Mouse (Mus musculus) heart, adult 8-10 months (tissue): ENCODE data around the gene Calcr. TPM values are rescaled to one million over a fixed set of nuclear protein-coding genes. Genes with fewer than 3 reads are reported as not detected.
"Not testable (repeated sequence)": the region's sequence is repeated elsewhere in the genome, so short reads cannot be mapped to it uniquely, and the experiment has no call there.

Experiments used
- DNase-seq: peaks from one replicate; pipeline ENCODE4 v3.0.0; 2022; ENCODE audit warnings: low spot score
- microRNA-seq: library from miRNA; unstranded; fragments of <30 nt; microRNA quantifications from one replicate; pipeline ENCODE4 v1.2.0, GENCODE M21; 2022
- total RNA-seq, 4 experiments: library from RNA; stranded (reverse); gene quantifications; 2 replicates each; pipeline ENCODE4 v1.2.4; 2022

The Calcr gene
- total RNA-seq: not detected

DNA sequence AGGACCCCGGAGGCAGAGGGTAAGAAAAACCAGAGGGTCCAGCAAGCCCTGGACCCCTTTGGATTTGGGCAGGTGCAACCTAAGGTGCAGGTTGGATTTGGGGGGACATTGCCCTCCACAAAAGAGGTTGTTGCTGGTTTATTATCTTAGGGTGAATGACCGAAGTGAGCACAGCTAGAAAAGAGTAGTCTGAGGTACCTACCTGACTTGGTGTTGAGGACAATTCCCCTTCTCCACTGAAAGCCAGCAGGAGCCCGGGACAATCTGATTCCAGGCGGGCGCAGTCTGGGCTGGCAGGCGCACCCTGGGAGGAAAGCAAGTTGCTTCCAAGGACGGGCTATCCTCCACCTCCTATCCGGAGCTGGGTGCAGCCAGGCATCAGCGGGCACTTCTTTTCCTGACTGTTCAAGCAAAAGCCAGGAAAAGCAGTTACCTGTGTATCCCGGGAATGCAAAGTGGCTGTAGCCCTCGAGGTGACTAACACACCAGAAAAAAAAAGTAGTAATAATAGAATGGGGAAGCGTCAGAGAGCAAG lies at the start of gene Calcr:
Gene Calcr, minus strand, starts transcription at position 485 of the 535 bp plus-strand sequence.
- no peak for DNase-seq

DNA sequence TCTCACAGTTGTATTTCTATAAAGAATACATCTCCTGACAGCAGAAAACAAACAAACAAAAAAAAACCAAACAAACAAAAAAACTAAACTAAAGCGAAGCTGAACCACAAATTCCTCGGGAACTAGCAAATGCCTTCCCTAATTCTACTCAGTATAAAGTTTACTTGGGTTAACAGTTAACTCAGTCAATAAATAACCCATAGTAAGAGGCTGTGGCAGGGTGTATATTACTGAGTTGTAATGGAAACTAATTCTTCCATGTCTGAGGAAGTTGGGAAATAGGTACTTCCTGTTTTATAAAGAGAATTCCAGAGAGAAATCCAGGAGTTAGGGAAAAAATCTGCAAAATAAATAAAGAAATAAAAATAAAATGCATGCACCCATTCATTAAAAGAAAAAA lies 3.0 kb upstream of the Calcr start:
- DNase-seq: no peak

DNA sequence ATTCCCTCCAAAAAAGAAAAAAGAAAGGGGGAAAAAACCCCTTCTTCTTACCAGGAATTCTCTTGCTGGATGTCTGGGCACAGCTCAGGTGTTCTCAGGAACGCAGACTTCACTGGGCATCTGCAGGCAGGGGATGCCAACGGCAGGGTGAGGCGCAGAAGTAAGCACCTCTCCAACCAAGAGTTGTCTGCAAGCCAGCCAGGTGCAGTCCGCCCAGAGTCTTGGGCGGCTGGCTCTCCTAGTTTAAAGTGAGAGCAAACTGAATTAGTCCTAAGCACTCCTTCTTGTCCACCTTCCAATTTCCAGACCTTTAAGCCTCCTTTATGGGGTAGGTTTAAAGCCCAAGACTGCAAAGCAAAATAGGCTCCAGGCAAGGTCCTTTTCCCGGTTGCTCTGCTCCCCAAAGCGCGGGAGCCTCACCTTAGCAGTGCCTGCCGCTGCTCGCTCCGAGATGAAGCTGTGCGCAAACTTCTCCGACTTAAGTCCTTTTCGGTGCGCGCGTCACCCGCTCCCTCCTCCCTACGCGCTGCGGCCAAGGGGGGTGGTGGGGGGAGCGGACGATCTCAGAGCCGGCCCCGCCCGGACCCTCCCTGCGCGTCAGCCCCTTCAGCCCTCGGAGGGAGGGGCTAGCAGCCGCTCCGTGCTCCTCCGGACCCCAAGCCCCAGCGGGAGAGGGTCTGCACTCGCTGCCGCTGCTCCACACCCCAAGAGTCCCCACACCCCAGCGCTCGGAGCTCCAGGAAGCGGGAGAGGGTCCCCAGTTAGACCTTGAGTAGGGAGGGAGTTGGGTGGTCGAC lies 1.1 kb downstream of the Calcr start:
- DNase-seq: no peak

DNA sequence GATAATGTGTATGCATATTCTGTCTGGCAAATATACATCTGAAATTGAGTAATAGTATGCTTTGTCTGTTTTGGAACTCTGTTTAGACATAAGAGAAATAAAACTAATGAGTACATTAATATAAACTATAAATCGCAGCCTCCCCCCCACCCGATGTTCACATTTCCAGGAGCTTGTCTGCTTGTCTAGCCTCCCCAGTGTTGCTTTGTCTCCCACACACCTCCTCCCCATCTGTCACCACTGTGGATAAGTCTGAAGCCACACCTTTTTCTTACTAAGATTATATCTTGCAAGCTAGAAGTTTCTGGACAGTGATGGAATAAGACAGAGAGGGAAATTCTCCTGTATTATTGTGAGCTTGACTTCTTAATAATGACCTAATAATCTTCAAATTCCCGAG lies 12.9 kb downstream of the Calcr start:
- DNase-seq: no peak

DNA sequence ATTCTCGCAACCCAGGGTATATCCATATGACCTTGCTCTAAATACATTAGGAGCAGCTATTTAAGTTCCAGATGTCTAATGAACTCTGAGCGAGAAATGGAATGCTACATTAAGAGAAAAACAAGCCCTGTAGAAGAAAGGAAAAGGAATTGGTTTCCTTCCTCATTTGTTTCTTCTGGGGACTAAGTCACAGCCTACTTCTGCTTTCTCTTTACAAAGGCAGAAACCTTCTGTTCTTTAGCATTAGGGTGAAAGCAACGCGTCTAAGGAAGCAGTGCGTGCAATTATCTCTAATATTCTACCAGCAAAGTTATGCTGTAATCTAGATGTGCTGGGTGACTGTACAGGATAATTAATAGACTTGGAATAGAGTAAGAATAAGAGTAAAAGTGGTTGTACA lies 14.9 kb downstream of the Calcr start:
- DNase-seq: no peak

DNA sequence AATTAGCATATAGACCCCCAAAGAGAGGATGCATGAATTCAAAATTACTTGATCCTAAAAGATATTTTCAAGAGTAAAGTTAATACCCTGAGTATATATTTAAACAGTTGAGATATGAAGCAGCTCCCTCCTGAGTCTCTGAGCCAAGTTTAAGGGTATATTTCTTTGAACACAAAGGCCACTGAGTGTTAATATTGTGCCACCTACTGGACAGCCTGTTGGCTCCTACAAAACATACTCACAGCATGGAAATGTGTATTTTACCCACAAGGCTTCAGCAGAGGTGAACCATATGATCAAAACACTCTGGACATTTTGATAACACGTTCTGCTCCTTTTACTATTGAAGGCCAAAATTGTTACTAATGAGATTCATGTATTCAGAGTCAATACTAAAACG lies 19.0 kb downstream of the Calcr start:
- no peak for DNase-seq

DNA sequence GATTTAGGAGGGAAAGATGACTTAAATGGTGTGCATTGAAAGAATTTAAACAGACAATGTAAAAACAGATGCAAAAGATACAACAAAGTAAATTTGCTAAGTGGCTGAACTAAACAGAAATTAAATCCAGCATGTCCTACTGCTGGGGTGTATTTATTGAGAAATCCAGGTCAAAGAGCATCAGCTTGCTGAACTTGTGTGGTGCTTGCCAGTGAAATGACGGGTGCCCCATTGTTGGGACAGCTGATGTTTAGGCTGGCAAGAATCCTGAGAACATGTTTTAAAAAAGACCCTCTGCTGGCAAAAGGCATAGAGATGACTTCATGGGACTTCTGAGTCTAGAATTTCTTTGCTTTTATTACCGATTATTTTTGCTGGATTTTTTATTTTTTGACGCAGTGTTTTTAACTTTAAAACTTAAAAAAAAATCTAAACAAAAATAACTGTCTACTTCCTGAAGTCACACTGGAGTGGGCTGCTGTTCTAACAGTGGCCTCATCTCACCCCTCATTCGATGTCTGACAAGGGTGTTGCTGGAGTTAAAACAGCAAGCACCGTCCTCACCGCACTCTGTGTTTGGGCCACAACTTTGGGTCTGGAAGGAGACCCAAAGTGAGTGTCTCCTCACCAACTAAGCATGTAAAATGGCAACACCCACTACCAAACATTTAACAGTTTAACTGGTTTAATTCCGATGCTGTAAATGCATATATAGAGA lies 22.4 kb downstream of the Calcr start:
- DNase-seq: no peak

DNA sequence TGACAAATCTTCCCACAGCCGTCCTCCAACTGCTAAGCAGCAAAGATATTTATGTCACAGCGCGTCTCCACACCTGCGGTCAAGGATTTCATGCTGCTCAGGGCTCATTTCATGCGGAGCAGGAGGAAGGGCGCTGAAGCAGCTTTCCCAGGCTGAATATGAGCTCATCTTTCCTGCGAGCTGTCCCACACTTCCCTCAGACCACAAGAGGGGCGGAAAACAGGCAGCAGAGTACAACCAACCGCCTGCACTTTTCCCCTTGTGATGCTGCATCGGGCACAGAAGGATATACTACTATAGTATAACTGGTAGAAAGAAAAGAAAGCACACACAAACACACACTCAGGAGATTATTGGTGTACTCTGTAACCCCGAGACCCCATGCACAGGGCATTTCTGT lies 23.2 kb downstream of the Calcr start:
- no peak for DNase-seq

DNA sequence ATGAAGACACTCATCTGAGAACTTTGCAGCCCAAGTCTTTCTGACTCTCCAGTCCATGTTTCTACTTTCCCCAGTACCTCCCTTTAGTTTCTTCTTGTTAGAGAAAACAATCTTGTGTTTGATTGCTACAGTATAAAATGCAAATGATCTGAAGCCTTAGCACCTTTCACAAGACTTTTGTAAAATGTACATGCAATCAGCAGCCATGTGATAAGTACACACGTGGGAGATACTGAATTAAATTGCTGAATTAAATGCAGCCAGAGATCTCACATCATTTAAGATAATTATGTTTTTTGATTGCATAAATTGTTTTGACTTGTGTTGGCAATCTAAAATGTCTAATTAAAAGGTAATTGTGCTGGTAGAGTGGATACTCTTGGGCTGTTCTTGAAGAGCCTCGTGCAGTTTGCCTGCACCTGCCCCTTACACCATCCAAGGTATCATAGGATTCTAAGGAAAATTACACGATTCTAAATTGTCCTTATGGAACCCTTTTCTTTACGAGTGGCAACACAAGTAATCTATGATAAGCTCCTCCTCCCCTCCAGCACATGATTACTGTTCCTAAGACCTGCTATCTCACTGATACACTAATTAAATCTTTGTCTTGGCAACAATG lies 34.2 kb downstream of the Calcr start:
- no peak for DNase-seq

DNA sequence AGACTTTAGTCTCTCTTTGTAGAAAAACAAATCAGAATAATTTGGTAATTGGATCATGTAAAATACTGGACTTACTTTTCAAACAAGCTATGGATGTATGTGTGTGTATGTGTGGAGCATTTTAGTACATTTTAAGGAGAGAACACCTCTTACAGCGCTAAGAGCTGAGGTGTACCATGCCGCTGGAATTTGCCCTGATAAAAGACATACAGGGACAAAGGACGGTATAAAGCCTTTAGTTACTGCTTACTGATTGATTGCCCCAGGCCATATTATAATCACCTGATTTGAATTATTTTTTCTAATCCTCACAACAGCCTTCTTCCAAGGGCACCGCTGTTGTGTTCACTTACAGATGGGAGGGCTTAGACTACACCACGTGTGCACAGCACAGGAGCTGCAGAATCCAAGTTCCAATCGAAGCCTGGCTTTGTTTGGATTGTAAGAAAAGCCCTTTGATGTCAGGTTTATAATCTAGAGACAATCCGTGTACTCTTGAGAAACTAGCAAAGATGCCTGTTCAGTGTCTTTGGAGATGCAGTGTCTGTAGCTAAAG lies 76.3 kb downstream of the Calcr start:
- DNase-seq: no peak

DNA sequence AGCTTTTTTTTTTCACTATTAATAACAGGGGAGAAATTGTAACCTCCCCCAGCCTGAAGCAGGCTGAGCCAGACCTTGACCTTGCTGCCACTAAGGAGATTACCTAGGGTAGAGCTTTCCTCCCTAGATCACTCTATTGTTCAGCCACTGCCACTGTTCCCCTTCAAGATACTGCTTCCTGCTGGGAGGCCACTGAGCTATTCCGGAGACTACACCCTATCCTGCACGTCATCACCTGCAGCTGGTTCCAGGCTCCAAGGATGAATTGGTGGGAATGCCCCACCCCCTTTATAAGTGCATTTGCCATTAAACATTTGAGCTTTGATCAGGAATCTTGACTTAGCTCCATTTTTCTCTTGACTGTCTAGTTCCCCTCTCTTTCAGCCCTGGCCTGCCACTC lies 86.2 kb downstream of the Calcr start:
- DNase-seq: peak; percentile 6

DNA sequence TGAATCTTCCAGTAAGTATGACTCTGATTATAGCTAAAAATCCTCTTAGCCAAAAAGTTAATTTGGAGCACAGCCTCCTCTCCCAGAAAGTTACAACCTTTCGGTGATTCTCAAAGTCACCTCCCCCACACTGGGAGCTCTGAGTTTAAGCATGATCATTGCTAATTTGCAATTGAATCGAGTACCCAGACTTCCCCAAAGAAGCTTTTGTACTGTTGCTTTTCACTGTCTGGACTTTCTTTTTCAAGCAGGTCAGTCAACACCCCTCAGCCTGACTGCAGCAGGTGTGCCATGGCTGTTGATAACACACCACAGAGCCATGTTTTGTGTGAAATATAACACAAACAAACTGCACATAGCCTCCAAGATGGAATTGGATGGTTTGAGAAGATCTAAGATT lies 86.7 kb downstream of the Calcr start:
- no peak for DNase-seq

DNA sequence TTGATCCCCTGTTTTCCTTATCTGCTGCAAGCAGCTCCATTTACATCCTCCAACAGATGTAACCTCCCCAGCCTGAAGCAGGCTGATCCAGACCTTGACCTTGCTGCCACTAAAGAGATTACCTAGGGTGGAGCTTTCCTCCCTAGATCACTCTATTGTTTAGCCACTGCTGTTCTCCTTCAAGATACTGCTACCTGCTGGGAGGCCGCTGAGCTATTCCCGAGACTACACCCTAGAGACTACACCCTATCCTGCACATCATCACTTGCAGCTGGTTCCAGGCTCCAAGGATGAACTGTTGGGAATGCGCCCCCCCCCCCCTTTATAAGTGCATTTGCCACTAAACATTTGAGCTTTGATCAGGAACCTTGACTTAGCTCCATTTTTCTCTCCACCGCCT lies 92.6 kb downstream of the Calcr start:
- not testable (repeated sequence) for DNase-seq

DNA sequence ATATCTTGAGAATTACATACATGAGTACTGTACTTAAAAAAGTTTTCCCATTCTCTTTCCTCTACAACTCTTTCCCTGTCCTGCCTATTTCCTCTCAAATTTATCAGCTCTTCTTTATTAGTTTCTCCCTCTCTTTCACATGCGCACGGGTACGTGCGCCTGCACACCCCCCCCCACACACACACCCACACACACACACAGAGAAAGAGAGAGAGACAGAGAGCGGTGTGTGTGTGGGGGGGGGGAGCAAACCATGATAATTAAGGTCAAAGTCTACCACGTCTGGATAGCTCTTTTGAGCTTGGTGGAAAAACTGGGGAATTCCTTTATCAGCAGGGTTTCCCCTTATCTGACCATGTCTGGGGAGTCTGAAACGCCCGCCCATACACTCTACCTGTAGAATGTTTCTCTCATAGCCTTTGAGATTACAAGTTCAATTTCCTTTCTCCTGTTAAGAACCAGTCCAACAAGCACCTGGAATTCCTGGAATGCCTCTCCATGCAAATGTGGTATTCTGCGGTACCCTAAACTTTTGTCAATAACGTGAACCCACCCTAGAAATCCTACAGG lies 100.3 kb downstream of the Calcr start:
- DNase-seq: no peak

DNA sequence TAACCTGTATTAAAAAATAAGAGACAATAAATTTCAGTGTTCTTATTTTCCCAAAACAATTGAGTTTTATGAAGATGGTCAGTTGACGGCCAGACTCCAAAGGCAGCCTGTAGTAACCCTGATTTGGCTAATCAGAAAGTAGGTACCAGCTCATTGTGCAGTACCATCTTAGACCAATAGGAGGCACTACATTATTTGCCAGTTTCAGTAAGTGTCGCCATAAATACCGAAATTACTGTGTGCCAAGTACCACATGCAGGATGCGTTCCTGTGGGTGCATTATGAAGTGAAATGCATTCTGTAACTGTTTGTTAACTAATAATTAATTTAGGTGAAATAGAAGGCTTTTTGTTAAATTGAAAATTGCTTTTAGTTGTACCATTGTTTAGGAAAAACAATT lies 106.1 kb downstream of the Calcr start:
- DNase-seq: no peak

Small RNA genes within 50 kb of the gene (microRNA-seq; reads per million reads assigned to microRNA genes)
- not detected for gene Mir489
- not detected for gene Mir653

Other genes with a start within 250 kb of the Calcr start
- under 1 TPM; 0.53 to 0.89 (median 0.75) TPM for gene Tfpi2, start 224.2 kb upstream of the Calcr start, total RNA-seq
- gene Gngt1, start 229.1 kb upstream of the Calcr start, total RNA-seq: not detected
- gene Gng11, start 239.2 kb upstream of the Calcr start, total RNA-seq: 10 to 100 TPM; 40.1 to 73.9 (median 62.2) TPM